Mouse (Mus musculus): ENCODE results near the gene Rgs19. TPM values are rescaled to one million over a fixed set of nuclear protein-coding genes. Genes with fewer than 3 reads are reported as not detected.

The Rgs19 gene
- polyA plus RNA-seq, 1 experiment from 2014 or later = 61.2 TPM

DNA sequence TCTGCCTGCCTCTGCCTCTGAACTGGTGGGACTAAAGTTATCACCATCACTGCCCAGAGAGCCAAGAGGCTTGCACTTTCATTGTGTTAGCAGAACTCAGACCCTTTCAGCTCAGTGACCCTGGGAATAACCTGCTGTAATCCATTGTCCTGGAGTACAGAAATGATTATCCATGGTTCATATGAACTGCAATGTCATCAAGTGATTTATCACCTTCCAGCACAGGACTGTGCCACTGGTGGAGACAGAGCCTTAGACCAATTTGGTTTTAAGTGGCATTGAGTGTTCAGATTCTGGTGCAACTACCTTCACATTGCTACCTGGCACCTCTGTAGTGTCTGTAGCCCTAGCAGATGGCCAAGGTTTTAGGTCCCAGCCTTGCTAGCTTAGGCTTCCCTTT is 40.7 kb downstream of the Rgs19 start:
- Histone ChIP-seq H3K36me3 (ENCODE audit: control insufficient read depth, insufficient read depth) (peaks cover 47% of the 10 kb centered on the region), H3K9ac (replicated peaks; ENCODE audit: low read depth, low read length) (no peak overlapping the region), H3K27me3 (replicated peaks; ENCODE audit: control insufficient read depth, insufficient read depth, low read length) (no peaks in the 10 kb centered on the region), H3K4me2 (ENCODE audit: low read length) (no peak overlapping the region), H3K9me3 (ENCODE audit: control insufficient read depth, low read length) (no peaks in the 10 kb centered on the region), H3K4me1 (replicated peaks; ENCODE audit: control insufficient read depth, insufficient read depth, low read length) (no peaks in the 10 kb centered on the region), H3K4me3 (replicated peaks; ENCODE audit: low read length) (no peak overlapping the region), H3K27ac (ENCODE audit: low read length) (no peak overlapping the region)
- ATAC-seq = no peak

DNA sequence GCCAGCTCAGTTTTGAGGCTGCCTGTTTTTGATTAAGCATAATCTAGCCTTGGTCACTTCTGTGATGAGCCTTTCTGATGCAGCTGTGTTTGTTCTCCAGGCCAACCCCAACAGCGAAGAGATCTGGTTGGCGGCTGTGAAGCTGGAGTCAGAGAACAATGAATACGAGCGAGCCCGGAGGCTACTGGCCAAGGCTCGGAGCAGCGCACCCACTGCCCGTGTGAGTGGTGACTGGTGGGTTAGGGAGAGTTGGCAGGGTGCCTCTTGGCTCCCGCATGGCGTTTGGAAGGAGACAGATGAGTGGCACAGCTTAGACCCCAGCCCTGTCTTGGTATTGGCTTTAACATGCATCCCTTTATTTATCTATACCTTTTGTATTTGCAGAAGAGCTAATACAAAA is 44.9 kb downstream of the Rgs19 start:
- H3K27me3 ChIP-seq (replicated peaks; ENCODE audit: control insufficient read depth, insufficient read depth, low read length) = no peaks in the 10 kb centered on the region
- no peak overlapping the region for H3K4me2 ChIP-seq (ENCODE audit: low read length)
- H3K9ac ChIP-seq (replicated peaks; ENCODE audit: low read depth, low read length) = no peak overlapping the region
- no peaks in the 10 kb centered on the region for H3K4me1 ChIP-seq (replicated peaks; ENCODE audit: control insufficient read depth, insufficient read depth, low read length)
- no peak overlapping the region for H3K27ac ChIP-seq (ENCODE audit: low read length)
- ATAC-seq = no peak
- 85% methylated on average over 10 of the region's 10 CpGs for WGBS
- peaks cover 46% of the 10 kb centered on the region for H3K36me3 ChIP-seq (ENCODE audit: control insufficient read depth, insufficient read depth)
- no peak overlapping the region for H3K4me3 ChIP-seq (replicated peaks; ENCODE audit: low read length)
- no peaks in the 10 kb centered on the region for H3K9me3 ChIP-seq (ENCODE audit: control insufficient read depth, low read length)

DNA sequence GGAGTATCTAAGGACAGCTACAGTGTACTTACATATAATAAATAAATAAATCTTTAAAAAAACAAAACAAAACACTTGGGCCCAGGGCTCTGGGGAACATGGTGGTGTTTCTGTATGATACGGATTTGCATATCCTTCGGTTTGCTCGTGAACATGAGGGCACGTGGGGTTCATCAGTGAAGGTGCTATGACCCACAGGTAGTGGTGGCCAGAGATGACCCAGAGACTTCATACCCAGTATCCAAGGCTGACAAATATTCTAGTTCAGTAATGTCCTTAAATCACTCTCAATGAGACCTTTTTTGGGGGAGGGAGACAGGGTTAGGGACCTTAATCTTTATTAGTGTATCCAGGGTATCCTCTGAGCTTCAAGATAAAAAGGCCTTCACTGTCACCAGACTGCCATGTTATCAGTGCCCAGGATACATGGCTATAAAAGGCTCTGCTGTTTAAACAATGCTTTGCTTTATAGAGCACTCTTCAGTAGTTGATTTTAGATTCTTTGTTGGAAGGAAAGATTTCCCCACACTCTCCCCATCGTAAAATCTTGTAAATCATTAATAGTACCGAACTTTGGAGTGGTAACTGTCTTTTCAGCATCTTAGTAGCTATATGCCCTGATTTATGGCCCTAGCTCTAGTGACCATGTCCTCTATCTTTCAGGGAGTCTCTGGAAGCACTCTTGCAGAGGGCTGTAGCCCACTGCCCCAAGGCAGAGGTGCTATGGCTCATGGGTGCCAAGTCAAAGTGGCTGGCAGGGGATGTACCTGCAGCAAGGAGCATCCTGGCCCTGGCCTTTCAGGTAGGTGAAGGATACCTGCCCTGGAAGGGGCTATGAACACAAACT is 46.9 kb downstream of the Rgs19 start:
- H3K4me1 ChIP-seq (replicated peaks; ENCODE audit: control insufficient read depth, insufficient read depth, low read length) = no peaks in the 10 kb centered on the region
- no peak for ATAC-seq
- no peak overlapping the region for H3K4me3 ChIP-seq (replicated peaks; ENCODE audit: low read length)
- H3K27ac ChIP-seq (ENCODE audit: low read length) = no peak overlapping the region
- no peaks in the 10 kb centered on the region for H3K9me3 ChIP-seq (ENCODE audit: control insufficient read depth, low read length)
- H3K36me3 ChIP-seq (ENCODE audit: control insufficient read depth, insufficient read depth) = peaks cover 39% of the 10 kb centered on the region
- no peak overlapping the region for H3K9ac ChIP-seq (replicated peaks; ENCODE audit: low read depth, low read length)
- H3K27me3 ChIP-seq (replicated peaks; ENCODE audit: control insufficient read depth, insufficient read depth, low read length) = no peaks in the 10 kb centered on the region
- WGBS = 97% methylated on average over 6 of the region's 6 CpGs
- H3K4me2 ChIP-seq (ENCODE audit: low read length) = no peak overlapping the region

DNA sequence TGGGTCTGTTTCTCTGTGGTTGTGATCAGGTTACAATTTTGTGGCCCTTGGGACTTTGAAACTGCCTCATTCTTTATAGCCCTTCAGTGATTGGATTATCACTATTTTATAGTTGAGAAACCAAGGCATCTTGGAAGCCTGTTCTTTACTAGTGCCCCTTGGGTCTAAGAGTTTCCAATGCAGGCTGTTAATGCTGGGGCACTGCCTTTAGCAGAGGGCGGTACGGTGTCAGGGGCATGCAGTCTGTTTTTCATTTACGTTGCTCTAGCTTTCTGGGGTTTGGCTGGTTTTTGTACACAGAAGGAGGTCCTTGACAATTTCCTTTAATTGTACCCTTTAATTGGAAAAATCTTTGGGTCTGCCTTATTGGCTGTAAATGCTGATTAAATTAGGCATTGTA is 48.1 kb downstream of the Rgs19 start:
- Histone ChIP-seq H3K36me3 (ENCODE audit: control insufficient read depth, insufficient read depth) (peaks cover 41% of the 10 kb centered on the region), H3K27me3 (replicated peaks; ENCODE audit: control insufficient read depth, insufficient read depth, low read length) (no peaks in the 10 kb centered on the region), H3K4me2 (ENCODE audit: low read length) (no peak overlapping the region), H3K27ac (ENCODE audit: low read length) (no peak overlapping the region), H3K9me3 (ENCODE audit: control insufficient read depth, low read length) (no peaks in the 10 kb centered on the region), H3K4me3 (replicated peaks; ENCODE audit: low read length) (no peak overlapping the region), H3K4me1 (replicated peaks; ENCODE audit: control insufficient read depth, insufficient read depth, low read length) (no peaks in the 10 kb centered on the region), H3K9ac (replicated peaks; ENCODE audit: low read depth, low read length) (no peak overlapping the region)
- no peak for ATAC-seq
- WGBS = 83% methylated on average over 3 of the region's 3 CpGs

DNA sequence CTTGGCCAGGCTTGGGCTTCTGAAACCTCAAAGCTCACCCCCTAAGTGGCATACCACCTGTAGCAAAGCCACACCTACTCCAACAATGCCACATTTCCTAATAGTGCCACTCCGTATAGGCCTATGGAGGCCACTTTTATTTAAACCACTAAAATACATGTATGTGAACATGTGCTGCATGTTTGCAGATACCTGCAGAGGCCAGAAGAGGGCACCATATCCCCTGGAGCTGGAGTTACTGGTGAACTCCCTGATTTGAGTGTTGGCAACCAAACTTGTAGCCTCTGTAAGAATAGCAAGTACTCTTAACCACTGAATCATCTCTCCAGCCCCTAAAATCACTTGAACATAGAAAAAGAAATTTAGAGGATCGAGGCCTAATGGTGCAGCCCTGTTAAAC is 49.4 kb downstream of the Rgs19 start:
- no peaks in the 10 kb centered on the region for H3K4me1 ChIP-seq (replicated peaks; ENCODE audit: control insufficient read depth, insufficient read depth, low read length)
- H3K27me3 ChIP-seq (replicated peaks; ENCODE audit: control insufficient read depth, insufficient read depth, low read length) = no peaks in the 10 kb centered on the region
- no peaks in the 10 kb centered on the region for H3K9me3 ChIP-seq (ENCODE audit: control insufficient read depth, low read length)
- H3K4me3 ChIP-seq (replicated peaks; ENCODE audit: low read length) = no peak overlapping the region
- ATAC-seq = no peak
- WGBS = 90% methylated on average over 2 of the region's 2 CpGs
- no peak overlapping the region for H3K4me2 ChIP-seq (ENCODE audit: low read length)
- H3K27ac ChIP-seq (ENCODE audit: low read length) = no peak overlapping the region
- H3K36me3 ChIP-seq (ENCODE audit: control insufficient read depth, insufficient read depth) = peaks cover 31% of the 10 kb centered on the region
- no peak overlapping the region for H3K9ac ChIP-seq (replicated peaks; ENCODE audit: low read depth, low read length)

Other genes with a start within 250 kb of the Rgs19 start
- 9.5 and 11.9 TPM in 2 replicates for gene Zbtb46, start 234.6 kb downstream of the Rgs19 start, polyA plus RNA-seq (2015; fragmentation: Nextera tagmentation; extraction: Ambion mirVana)
- not detected in 2 replicates for gene Abhd16b, start 200.8 kb downstream of the Rgs19 start, polyA plus RNA-seq (2015; fragmentation: Nextera tagmentation; extraction: Ambion mirVana)
- gene Tpd52l2, start 196.8 kb downstream of the Rgs19 start, polyA plus RNA-seq (2015; fragmentation: Nextera tagmentation; extraction: Ambion mirVana) = 135 and 139 TPM in 2 replicates
- 221 and 239 TPM in 2 replicates for gene Dnajc5, start 173.5 kb downstream of the Rgs19 start, polyA plus RNA-seq (2015; fragmentation: Nextera tagmentation; extraction: Ambion mirVana)
- 58.5 and 69.8 TPM in 2 replicates for gene Uckl1, start 109.1 kb downstream of the Rgs19 start, polyA plus RNA-seq (2015; fragmentation: Nextera tagmentation; extraction: Ambion mirVana)
- 74.5 and 80.1 TPM in 2 replicates for gene Prpf6, start 102.1 kb downstream of the Rgs19 start, polyA plus RNA-seq (2015; fragmentation: Nextera tagmentation; extraction: Ambion mirVana)
- gene Zfp512b, start 101.2 kb downstream of the Rgs19 start, polyA plus RNA-seq (2015; fragmentation: Nextera tagmentation; extraction: Ambion mirVana) = 60.6 and 79.8 TPM in 2 replicates
- 99.8 and 128 TPM in 2 replicates for gene Samd10, start 94.8 kb downstream of the Rgs19 start, polyA plus RNA-seq (2015; fragmentation: Nextera tagmentation; extraction: Ambion mirVana)
- 0.49 TPM in 1 of 2 replicates, not detected in the other for gene Gm29797, start 36.9 kb downstream of the Rgs19 start, polyA plus RNA-seq (2015; fragmentation: Nextera tagmentation; extraction: Ambion mirVana)
- 13.8 and 15.3 TPM in 2 replicates for gene Sox18, start 22.3 kb downstream of the Rgs19 start, polyA plus RNA-seq (2015; fragmentation: Nextera tagmentation; extraction: Ambion mirVana)
- 58.3 and 60.5 TPM in 2 replicates for gene Tcea2, start 13.7 kb downstream of the Rgs19 start, polyA plus RNA-seq (2015; fragmentation: Nextera tagmentation; extraction: Ambion mirVana)
- not detected in 2 replicates for gene Lkaaear1, start 4.5 kb upstream of the Rgs19 start, polyA plus RNA-seq (2015; fragmentation: Nextera tagmentation; extraction: Ambion mirVana)
- gene Oprl1, start 21.0 kb upstream of the Rgs19 start, polyA plus RNA-seq (2015; fragmentation: Nextera tagmentation; extraction: Ambion mirVana) = 46.8 and 64.1 TPM in 2 replicates
- 24.1 and 24.2 TPM in 2 replicates for gene Myt1, start 69.4 kb upstream of the Rgs19 start, polyA plus RNA-seq (2015; fragmentation: Nextera tagmentation; extraction: Ambion mirVana)
- 48.4 and 57.0 TPM in 2 replicates for gene Pcmtd2, start 143.9 kb upstream of the Rgs19 start, polyA plus RNA-seq (2015; fragmentation: Nextera tagmentation; extraction: Ambion mirVana)
- gene Polr3k, start 170.4 kb upstream of the Rgs19 start, polyA plus RNA-seq (2015; fragmentation: Nextera tagmentation; extraction: Ambion mirVana) = 105 and 112 TPM in 2 replicates

Data from forebrain, embryonic 16.5 days (tissue).